Mouse (Mus musculus) neural tube, embryonic 14.5 days (tissue): ENCODE data around the gene Shc1. TPM values are rescaled to one million over a fixed set of nuclear protein-coding genes. Genes with fewer than 3 reads are reported as not detected.

Experiments
- ATAC-seq: fragments of 200-750 bp; cut with Nextera tagmentation; 2 replicates; pipeline ENCODE4 v1.8.0; 2017; ENCODE audit warnings: low read depth, mild to moderate bottlenecking, moderate TSS enrichment, moderate library complexity
- H3K27ac ChIP-seq: fragments of 300-500 bp; sonication (generic); 2 replicates; pipeline ENCODE4 v1.5.1; 2014; ENCODE audit warnings: low read depth, mild to moderate bottlenecking, control low read depth, low read length, moderate library complexity, mixed read lengths
- H3K27me3 ChIP-seq: fragments of 300-500 bp; sonication (generic); 2 replicates; pipeline ENCODE4 v1.6.1; 2014; ENCODE audit warnings: low read length; ENCODE audit not compliant: control insufficient read depth, insufficient read depth
- H3K36me3 ChIP-seq: fragments of 300-500 bp; sonication (generic); 2 replicates; pipeline ENCODE4 v1.6.1; 2014; ENCODE audit warnings: low read length, mixed read lengths; ENCODE audit not compliant: control insufficient read depth, insufficient read depth
- H3K4me1 ChIP-seq: fragments of 300-500 bp; sonication (generic); 2 replicates; pipeline ENCODE4 v1.6.1; 2014; ENCODE audit warnings: low read length; ENCODE audit not compliant: control insufficient read depth, insufficient read depth
- H3K4me2 ChIP-seq: fragments of 300-500 bp; sonication (generic); 2 replicates; pipeline ENCODE4 v1.6.1; 2014; ENCODE audit warnings: mild to moderate bottlenecking, low read depth, low read length, control low read depth
- H3K4me3 ChIP-seq: fragments of 300-500 bp; sonication (generic); 2 replicates; pipeline ENCODE4 v1.5.1; 2014; ENCODE audit warnings: low read depth, low read length, control low read depth, mixed read lengths
- H3K9ac ChIP-seq: fragments of 300-500 bp; sonication (generic); replicated peaks from 2 replicates; pipeline ENCODE4 v1.6.1; 2014; ENCODE audit warnings: low read depth, mild to moderate bottlenecking, control low read depth, low read length, mixed read lengths
- H3K9me3 ChIP-seq: fragments of 300-500 bp; sonication (generic); 2 replicates; pipeline ENCODE4 v1.6.1; 2016; ENCODE audit warnings: low read length; ENCODE audit not compliant: control insufficient read depth
- whole genome bisulfite sequencing: fragments of 180-500 bp; shearing (Covaris S2); extraction: QIAGEN DNeasy Blood & Tissue Kit; methylation state at CpG from one replicate; pipeline ENCODE4 v1.1.7; 2014; 5-methylcytosine and 5-hydroxymethylcytosine counted together
- polyA plus RNA-seq: library from polyadenylated mRNA; unstranded; fragments of >200 nt; fragmentation: Nextera tagmentation; extraction: Ambion mirVana; gene quantifications from 2 replicates; pipeline ENCODE4 v1.2.1, GENCODE M21; 2014

Gene Shc1
- polyA plus RNA-seq, 1 experiment from 2014 or later, result 4.1 TPM

DNA sequence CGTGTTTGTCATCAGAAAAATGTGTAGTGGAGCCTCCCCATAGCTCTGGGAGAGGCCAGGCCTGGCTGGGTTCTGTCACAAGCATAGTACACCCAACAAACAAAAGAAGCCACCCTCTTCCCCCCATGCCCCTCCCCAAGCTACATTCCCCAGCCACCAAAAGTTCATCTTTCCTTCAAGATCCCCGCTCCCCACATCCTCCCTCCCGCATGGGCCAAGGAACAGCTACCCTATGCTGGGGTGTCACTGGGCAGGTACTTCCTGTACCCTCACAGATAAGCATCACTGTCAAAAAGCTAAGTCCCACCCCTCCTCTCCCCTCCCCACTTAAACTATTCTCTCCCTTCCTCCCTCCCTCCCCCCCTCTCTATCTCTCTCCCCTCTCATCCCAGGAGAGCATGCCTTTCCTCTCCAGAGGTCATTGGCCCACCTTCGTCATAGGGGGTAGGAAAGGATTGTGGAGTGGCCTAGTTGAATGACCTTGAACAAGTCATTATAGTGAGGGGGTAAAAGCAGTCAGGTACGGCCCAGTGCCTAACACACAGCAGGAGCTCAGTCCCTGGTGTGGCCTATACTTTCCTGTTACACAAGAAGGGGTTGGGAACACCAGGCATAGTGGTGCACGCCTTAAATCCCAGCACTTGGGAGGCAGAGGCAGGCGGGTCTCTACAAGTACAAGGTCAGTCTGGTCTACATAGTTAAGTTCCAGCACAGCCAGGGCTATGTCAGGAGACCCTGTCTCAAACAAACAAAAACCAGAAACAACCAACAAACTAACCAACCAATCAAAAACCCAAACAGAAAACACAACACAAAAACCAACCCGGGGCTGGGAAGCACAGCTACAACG is 36.0 kb upstream of the Shc1 start:
- Histone ChIP-seq H3K9ac (no peak overlapping the region), H3K4me3 (no peak overlapping the region), H3K9me3 (no peaks in the 10 kb centered on the region), H3K27me3 (no peaks in the 10 kb centered on the region), H3K36me3 (no peaks in the 10 kb centered on the region), H3K27ac (no peak overlapping the region), H3K4me1 (peaks cover 9% of the 10 kb centered on the region; the same call in 1 of the 2 replicates), H3K4me2 (no peak overlapping the region)
- ATAC-seq, result no peak
- 90% methylated on average over 9 of the region's 9 CpGs for WGBS

DNA sequence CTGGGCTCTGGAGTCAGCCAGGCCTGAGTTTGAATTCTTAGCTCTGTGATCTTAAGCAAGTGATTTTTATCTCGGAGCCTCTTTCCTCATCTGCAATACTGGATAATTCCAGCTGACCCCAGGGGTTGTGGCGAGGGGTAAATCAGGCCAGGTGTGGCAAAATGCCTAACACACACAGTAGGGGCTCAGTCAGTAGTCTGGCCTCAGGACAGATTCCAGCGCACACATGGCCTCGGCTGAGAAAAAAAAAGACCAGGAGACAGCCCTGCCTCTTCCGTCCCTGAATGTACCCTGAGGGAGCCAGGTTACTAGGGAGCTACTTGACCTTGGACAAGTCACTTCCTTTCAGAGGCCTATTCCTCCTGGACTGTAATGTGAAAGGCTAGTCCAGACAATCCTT is 35.3 kb upstream of the Shc1 start:
- Histone ChIP-seq H3K36me3 (no peaks in the 10 kb centered on the region), H3K27ac (no peak overlapping the region), H3K9ac (no peak overlapping the region), H3K4me2 (no peak overlapping the region), H3K4me1 (peaks cover 9% of the 10 kb centered on the region; the same call in 1 of the 2 replicates), H3K4me3 (no peak overlapping the region), H3K9me3 (no peaks in the 10 kb centered on the region), H3K27me3 (no peaks in the 10 kb centered on the region)
- ATAC-seq, result no peak
- 87% methylated on average over 5 of the region's 5 CpGs for WGBS

DNA sequence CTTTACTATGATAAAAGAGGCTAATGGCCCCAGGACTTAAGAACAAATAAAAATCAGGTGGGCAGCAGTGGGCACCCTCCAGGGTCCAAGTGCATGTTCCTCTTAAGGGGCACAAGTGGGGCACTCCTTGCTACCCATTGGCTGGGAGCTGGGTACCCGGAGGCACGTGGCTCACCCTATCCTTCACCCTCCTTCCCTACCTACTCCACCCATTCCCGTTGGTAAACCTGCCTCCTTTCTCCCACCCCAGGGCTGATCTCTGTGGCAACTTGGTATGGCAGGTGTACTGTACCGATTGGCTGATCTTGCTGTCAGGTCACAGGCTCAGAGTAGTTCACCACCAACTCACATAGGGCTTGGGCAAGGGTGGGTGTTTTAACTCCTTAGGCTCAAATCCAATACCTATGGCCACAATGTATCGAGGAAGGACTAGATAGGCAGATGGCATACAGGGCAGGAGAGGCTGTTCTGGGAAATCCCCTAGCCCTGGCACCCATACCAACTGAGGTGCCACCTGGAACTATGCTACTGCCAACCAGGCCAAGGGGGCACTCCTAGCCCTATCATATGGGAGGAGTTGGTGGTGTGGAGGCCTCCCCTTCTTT is 34.5 kb upstream of the Shc1 start:
- no peak for ATAC-seq
- no peaks in the 10 kb centered on the region for H3K27me3 ChIP-seq
- H3K9ac ChIP-seq, result no peak overlapping the region
- no peak overlapping the region for H3K27ac ChIP-seq
- H3K36me3 ChIP-seq, result no peaks in the 10 kb centered on the region
- 94% methylated on average over 5 of the region's 5 CpGs for WGBS
- H3K4me1 ChIP-seq, result peaks cover 3% of the 10 kb centered on the region; the same call in 1 of the 2 replicates
- no peaks in the 10 kb centered on the region for H3K9me3 ChIP-seq
- no peak overlapping the region for H3K4me3 ChIP-seq
- H3K4me2 ChIP-seq, result no peak overlapping the region

DNA sequence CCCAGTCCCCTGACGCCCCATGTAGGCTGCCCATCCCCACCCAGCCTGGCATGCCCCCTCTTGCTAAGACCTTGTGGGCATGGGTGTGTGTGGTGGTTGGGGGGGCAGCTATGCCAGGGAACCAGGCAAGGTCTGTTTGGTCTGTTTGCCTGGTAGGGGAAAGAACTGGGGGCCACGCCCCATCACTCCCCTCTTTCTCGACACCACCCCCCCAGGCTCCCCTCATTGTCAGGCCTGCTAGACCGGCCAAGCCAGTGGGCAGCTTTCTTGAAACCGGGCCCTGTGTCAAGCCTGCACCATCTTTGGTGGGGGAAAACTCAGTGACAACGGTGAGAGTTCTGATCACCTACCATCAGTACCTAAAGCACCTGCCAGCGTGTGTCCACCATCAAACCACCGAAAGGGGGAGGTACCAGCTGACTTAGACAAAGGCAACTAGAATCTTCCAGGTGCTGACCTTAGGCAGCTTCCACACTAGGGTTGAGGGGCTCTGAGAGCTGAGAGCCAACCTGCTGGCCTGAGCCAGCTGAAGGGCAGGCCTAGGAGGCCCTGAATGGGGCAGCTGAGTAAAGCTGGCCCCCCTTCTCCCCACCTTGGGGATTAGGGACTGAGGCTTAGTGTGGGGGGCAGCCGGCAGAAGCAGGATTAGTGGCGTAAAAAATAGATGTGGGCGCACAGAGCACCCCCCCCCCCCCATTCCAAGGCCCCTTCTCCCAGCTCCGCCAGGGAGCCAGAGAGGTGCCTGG is 33.7 kb upstream of the Shc1 start:
- H3K9ac ChIP-seq, result no peak overlapping the region
- no peaks in the 10 kb centered on the region for H3K36me3 ChIP-seq
- no peaks in the 10 kb centered on the region for H3K9me3 ChIP-seq
- H3K27me3 ChIP-seq, result no peaks in the 10 kb centered on the region
- 77% methylated on average over 11 of the region's 12 CpGs for WGBS
- H3K4me3 ChIP-seq, result no peak overlapping the region
- H3K4me2 ChIP-seq, result no peak overlapping the region
- no peak for ATAC-seq
- H3K4me1 ChIP-seq, result no peaks in the 10 kb centered on the region
- no peak overlapping the region for H3K27ac ChIP-seq

DNA sequence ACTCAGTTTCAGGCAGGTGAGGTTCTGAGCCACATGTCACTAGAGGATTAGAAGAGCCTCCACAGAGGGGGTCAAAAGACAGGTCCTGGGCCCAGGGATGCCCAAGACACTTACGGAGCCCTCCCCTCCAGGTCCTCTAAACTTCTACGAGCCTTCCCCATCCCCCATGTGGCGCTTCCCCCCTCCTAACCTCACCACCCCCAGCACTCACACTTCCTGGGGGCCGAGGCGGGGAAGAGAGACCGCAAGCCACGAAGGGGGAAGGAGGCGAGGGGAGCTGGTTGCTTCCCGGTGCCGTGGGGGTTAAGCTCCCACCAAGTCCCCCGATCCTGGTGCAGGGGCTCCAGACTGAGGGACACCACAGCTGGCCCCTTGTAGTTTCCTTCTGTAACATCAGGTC is 32.8 kb upstream of the Shc1 start:
- Histone ChIP-seq H3K4me1 (no peaks in the 10 kb centered on the region), H3K36me3 (no peaks in the 10 kb centered on the region), H3K4me2 (no peak overlapping the region), H3K9me3 (no peaks in the 10 kb centered on the region), H3K9ac (no peak overlapping the region), H3K27me3 (no peaks in the 10 kb centered on the region), H3K27ac (no peak overlapping the region), H3K4me3 (no peak overlapping the region)
- ATAC-seq, result no peak
- 58% methylated on average over 11 of the region's 11 CpGs for WGBS

DNA sequence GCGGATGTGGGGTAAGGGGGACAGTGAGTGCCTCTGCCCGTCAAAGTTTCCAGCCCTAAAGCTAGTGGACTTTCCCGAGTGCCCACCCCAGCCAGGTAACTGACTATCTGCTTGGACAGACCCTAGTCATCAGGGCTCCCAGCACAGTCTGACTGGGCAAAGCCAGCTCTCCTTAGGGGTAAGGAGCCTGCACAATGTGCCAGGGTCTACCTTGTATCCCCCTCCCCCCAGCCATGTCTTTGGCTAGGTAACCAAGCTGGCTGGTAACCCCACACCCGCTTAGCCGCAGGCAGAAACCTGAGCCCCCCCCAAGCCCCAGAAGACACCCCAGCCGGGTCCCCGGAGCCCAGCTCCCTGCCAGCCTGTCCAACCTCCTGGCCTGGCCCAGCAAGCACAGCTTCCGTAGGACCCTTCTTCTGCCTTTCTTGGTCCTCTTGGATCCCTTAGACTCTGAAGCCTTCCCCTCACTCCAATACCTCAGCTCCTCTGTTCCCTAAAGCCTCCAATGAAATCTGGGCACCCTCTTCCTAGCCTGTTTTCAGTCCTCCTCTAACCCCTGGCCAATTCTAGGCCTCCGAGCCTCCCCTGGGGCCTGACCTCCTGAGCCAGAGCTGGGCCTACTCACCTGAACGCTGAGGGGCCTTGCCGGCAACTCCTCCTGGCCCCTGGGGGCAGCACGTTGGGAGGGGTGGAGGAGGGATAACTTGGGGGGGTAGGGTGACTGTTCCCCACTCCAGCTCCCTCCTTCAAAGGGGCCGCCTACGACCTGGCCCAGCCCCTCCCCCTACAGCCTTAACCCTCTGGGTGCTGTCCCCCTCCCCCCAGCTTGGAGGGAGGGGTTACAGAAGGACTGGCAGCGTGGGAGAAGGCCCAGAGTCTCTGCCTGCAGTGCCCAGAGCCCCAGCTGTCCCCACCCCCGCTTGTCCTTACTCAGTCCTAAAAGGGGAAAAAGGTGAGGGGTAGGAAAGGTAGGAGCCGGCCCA is 31.5 kb upstream of the Shc1 start:
- H3K36me3 ChIP-seq, result no peaks in the 10 kb centered on the region
- H3K9ac ChIP-seq, result no peak overlapping the region
- no peak overlapping the region for H3K27ac ChIP-seq
- H3K4me1 ChIP-seq, result peaks cover 8% of the 10 kb centered on the region; the same call in 1 of the 2 replicates
- no peaks in the 10 kb centered on the region for H3K9me3 ChIP-seq
- 61% methylated on average over 17 of the region's 17 CpGs for WGBS
- H3K4me3 ChIP-seq, result no peak overlapping the region
- H3K4me2 ChIP-seq, result no peak overlapping the region
- H3K27me3 ChIP-seq, result no peaks in the 10 kb centered on the region
- no peak for ATAC-seq

DNA sequence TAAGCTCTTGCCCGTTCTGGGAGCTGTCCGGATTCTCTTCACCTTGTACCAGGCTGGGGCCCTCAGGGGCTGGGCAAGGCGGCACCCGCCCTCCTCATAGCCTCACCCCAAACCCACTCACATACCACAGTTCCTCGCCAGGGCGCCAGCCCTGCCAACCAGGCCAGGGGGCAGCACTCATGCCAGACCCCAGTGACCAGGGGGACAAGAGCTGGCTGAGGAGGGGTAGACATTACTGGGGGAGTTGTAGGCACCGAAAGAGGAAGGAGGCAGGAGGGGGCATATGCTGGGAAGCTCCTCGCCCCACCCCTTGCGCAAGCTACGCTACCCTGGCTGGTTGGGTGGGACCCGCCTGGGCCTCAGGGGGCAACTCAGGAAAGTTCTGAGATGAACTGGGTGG is 30.6 kb upstream of the Shc1 start:
- H3K27me3 ChIP-seq, result 0 out of 2 replicates have a peak, but pooled peaks cover 2% of the 10 kb centered on the region
- H3K9ac ChIP-seq, result no peak overlapping the region
- H3K27ac ChIP-seq, result no peak overlapping the region
- no peaks in the 10 kb centered on the region for H3K9me3 ChIP-seq
- H3K4me1 ChIP-seq, result peaks cover 16% of the 10 kb centered on the region; the same call in 1 of the 2 replicates
- no peak for ATAC-seq
- 81% methylated on average over 11 of the region's 11 CpGs for WGBS
- H3K4me2 ChIP-seq, result no peak overlapping the region
- no peak overlapping the region for H3K4me3 ChIP-seq
- no peaks in the 10 kb centered on the region for H3K36me3 ChIP-seq

DNA sequence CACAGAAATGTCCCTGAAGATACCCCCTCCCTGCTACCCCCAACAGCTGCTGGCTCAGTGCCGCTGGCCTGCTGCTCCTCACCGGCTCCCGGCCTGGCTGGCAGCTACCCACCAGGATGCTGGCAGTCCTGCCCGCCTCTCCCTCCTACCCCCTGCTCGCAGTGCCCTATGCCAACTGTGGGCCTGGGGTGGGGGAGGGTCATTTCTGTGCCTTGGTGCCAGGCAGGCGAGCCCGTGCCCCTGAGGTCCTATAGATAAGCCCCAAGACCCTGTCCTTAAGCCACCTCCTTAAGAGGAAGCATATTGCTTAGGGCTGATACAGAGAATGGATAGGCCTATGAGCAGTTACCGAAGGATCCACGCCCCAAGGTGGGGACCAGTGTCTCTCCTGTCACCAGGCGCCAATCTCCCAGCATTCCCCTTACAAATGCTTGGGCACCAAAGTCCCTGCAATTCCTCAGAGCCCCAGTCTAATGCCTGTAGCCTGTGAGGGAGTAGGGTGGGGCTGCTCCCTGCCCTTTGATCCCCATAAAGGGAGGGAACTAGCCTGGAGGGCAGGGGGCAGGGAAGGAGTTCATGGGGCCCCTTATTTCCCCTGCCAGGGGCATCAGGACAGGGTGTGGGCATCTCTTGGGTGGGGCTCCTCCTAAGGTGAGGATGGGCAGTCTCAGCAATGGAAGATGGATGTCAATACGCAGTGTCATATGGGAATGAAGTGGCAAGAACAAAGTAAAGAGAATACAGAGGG is 29.9 kb upstream of the Shc1 start:
- H3K9me3 ChIP-seq, result no peaks in the 10 kb centered on the region
- H3K4me2 ChIP-seq, result no peak overlapping the region
- H3K27ac ChIP-seq, result no peak overlapping the region
- no peaks in the 10 kb centered on the region for H3K36me3 ChIP-seq
- 75% methylated on average over 11 of the region's 11 CpGs for WGBS
- no peak overlapping the region for H3K4me3 ChIP-seq
- peaks cover 18% of the 10 kb centered on the region for H3K4me1 ChIP-seq
- H3K9ac ChIP-seq, result no peak overlapping the region
- 0 out of 2 replicates have a peak, but pooled peaks cover 2% of the 10 kb centered on the region for H3K27me3 ChIP-seq
- ATAC-seq, result no peak
